Mouse (Mus musculus): ENCODE data around the gene Lat. TPM values are rescaled to one million over a fixed set of nuclear protein-coding genes. Genes with fewer than 3 reads are reported as not detected.
A peak's percentile ranks its signal among the peaks of the same experiment; 100 is the strongest.
"Not testable (repeated sequence)": the region's sequence is repeated elsewhere in the genome, so short reads cannot be mapped to it uniquely, and the experiment has no call there.

The Lat gene
- 1.2 and 1.3 TPM in 2 replicates for polyA plus RNA-seq (2015; fragmentation: Nextera tagmentation; extraction: Ambion mirVana)

DNA sequence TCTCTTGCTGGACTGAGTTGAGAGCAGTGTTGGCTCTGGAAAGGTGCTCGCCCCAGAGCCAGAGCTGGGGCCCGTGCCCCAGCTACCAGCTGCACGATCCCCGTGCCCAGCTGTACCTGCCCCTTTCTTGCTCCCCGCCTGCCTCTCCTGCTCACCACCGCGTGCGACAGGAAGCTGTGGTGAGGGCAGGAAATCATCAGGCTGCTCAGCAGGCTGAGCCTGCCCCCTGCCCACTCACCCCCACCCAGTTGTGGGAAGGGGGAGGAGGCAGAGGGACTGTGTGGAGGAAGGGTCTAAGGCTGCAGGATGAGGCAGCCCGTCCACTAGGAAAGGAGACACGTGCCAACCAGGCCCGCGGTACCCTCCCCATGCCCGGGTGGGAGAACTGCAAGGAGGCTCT lies at the start of gene Lat:
Gene Lat (minus strand): TSS at position 178 of the 400 bp plus-strand sequence.
- Histone ChIP-seq H3K36me3 (peaks cover 48% of the 10 kb centered on the region), H3K9ac (no peak within 1 kb of the TSS), H3K9me3 (no peaks in the 10 kb centered on the region), H3K27ac (replicated peaks) (no peak within 1 kb of the TSS), H3K4me1 (replicated peaks) (no peaks in the 10 kb centered on the region), H3K27me3 (no peaks in the 10 kb centered on the region), H3K4me3 (no peak within 1 kb of the TSS), H3K4me2 (no peak within 1 kb of the TSS)
- no peak for ATAC-seq (ENCODE audit: low FRiP score, low read depth)
- 74% methylated on average over 13 of the region's 13 CpGs for WGBS

GRCm38 (mm10) chr7:126418496-126418895 lies 49.1 kb upstream of the Lat start:
- Histone ChIP-seq H3K4me1 (replicated peaks) (no peaks in the 10 kb centered on the region), H3K9me3 (no peaks in the 10 kb centered on the region), H3K4me3 (no peak overlapping the region), H3K36me3 (no peaks in the 10 kb centered on the region), H3K27me3 (no peaks in the 10 kb centered on the region), H3K27ac (replicated peaks) (no peak overlapping the region), H3K4me2 (no peak overlapping the region), H3K9ac (no peak overlapping the region)
- ATAC-seq (ENCODE audit: low FRiP score, low read depth) = no peak
- WGBS = 78% methylated on average over 3 of the region's 3 CpGs

GRCm38 (mm10) chr7:126417606-126418005 lies 48.2 kb upstream of the Lat start:
- WGBS = 81% methylated on average over 4 of the region's 4 CpGs
- H3K4me1 ChIP-seq (replicated peaks) = no peaks in the 10 kb centered on the region

GRCm38 (mm10) chr7:126417045-126417444 lies 47.7 kb upstream of the Lat start:
- Histone ChIP-seq H3K9me3 (no peaks in the 10 kb centered on the region), H3K4me1 (replicated peaks) (no peaks in the 10 kb centered on the region), H3K9ac (no peak overlapping the region), H3K36me3 (no peaks in the 10 kb centered on the region), H3K4me2 (no peak overlapping the region), H3K27me3 (no peaks in the 10 kb centered on the region), H3K27ac (replicated peaks) (no peak overlapping the region), H3K4me3 (no peak overlapping the region)
- WGBS = 12% methylated on average over 8 of the region's 8 CpGs
- ATAC-seq (ENCODE audit: low FRiP score, low read depth) = no peak

More at GRCm38 (mm10) chr7:126417606-126418005, 48.2 kb upstream of the Lat start:
- Histone ChIP-seq H3K27ac (replicated peaks) (no peak overlapping the region), H3K36me3 (no peaks in the 10 kb centered on the region), H3K4me2 (no peak overlapping the region), H3K9me3 (no peaks in the 10 kb centered on the region), H3K27me3 (no peaks in the 10 kb centered on the region), H3K4me3 (no peak overlapping the region), H3K9ac (no peak overlapping the region)
- ATAC-seq (ENCODE audit: low FRiP score, low read depth) = no peak

GRCm38 (mm10) chr7:126416615-126417014 lies 47.2 kb upstream of the Lat start:
- H3K4me1 ChIP-seq (replicated peaks) = no peaks in the 10 kb centered on the region
- no peak overlapping the region for H3K27ac ChIP-seq (replicated peaks)
- H3K27me3 ChIP-seq = no peaks in the 10 kb centered on the region
- H3K9me3 ChIP-seq = no peaks in the 10 kb centered on the region
- no peaks in the 10 kb centered on the region for H3K36me3 ChIP-seq
- H3K4me3 ChIP-seq = no peak overlapping the region
- no peak overlapping the region for H3K4me2 ChIP-seq
- no peak for ATAC-seq (ENCODE audit: low FRiP score, low read depth)
- WGBS = 59% methylated on average over 2 of the region's 2 CpGs
- H3K9ac ChIP-seq = no peak overlapping the region

DNA sequence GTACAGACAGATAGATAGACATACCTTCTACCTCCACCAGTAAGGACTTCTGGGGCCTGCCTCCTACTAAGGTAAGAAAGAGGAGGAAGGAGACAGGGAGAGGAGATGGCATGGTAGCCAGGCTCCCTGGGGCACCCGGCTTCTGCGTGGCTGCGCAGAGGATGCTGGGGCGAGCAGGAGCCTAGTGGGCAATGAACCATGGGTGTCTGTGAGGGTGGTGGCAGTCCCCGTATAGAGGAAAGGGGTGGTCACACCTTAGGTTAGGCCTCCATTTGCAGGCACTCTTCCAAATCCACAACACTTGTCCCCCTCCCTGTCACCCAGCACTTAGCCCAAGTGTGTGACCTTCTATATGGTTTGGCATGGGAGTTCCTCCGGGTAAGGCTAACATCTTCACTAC lies 45.4 kb upstream of the Lat start, which contains the start of gene Cd19:
Gene Cd19 (minus strand): TSS at position 165 of the 400 bp plus-strand sequence.
- H3K4me2 ChIP-seq = no peak within 1 kb of the TSS
- no peaks in the 10 kb centered on the region for H3K4me1 ChIP-seq (replicated peaks)
- no peaks in the 10 kb centered on the region for H3K27me3 ChIP-seq
- no peaks in the 10 kb centered on the region for H3K36me3 ChIP-seq
- no peak for ATAC-seq (ENCODE audit: low FRiP score, low read depth)
- H3K4me3 ChIP-seq = no peak within 1 kb of the TSS
- no peak within 1 kb of the TSS for H3K9ac ChIP-seq
- WGBS = 90% methylated on average over 6 of the region's 6 CpGs
- H3K9me3 ChIP-seq = no peaks in the 10 kb centered on the region
- no peak within 1 kb of the TSS for H3K27ac ChIP-seq (replicated peaks)

DNA sequence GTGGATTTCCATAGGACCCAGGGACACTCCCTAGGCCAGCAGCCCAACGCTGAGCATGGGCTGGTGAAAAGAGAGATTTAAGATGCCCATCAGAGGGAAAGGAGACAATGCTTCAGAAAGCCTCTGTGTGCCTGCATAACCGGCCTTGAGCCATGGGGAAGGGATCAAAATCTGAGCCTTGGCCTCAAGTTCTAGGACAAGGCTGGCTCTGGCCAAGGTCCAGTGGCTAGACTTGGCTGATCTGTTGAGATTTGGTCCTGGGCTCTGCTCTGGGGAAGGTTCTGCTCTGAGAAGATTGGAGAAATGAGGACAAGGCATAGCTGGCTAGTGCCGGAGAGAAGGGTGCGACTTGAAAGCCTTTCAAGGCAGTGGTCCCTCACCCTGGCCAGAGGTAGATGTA lies 41.7 kb upstream of the Lat start:
- H3K9me3 ChIP-seq = no peaks in the 10 kb centered on the region
- 93% methylated on average over 4 of the region's 4 CpGs for WGBS
- H3K27ac ChIP-seq (replicated peaks) = no peak overlapping the region
- H3K4me1 ChIP-seq (replicated peaks) = no peaks in the 10 kb centered on the region
- no peak overlapping the region for H3K4me2 ChIP-seq
- no peak overlapping the region for H3K9ac ChIP-seq
- ATAC-seq (ENCODE audit: low FRiP score, low read depth) = no peak
- H3K4me3 ChIP-seq = no peak overlapping the region
- no peaks in the 10 kb centered on the region for H3K36me3 ChIP-seq
- H3K27me3 ChIP-seq = no peaks in the 10 kb centered on the region

- no peak for ATAC-seq (ENCODE audit: low FRiP score, low read depth)
- Histone ChIP-seq H3K9ac (no peak overlapping the region), H3K4me1 (replicated peaks) (no peaks in the 10 kb centered on the region), H3K9me3 (no peaks in the 10 kb centered on the region), H3K4me2 (no peak overlapping the region), H3K36me3 (no peaks in the 10 kb centered on the region), H3K4me3 (no peak overlapping the region), H3K27ac (replicated peaks) (no peak overlapping the region), H3K27me3 (no peaks in the 10 kb centered on the region)
- WGBS = 83% methylated on average over 2 of the region's 2 CpGs
These were observed 39.3 kb upstream of the Lat start for GRCm38 (mm10) chr7:126408686-126409085.

DNA sequence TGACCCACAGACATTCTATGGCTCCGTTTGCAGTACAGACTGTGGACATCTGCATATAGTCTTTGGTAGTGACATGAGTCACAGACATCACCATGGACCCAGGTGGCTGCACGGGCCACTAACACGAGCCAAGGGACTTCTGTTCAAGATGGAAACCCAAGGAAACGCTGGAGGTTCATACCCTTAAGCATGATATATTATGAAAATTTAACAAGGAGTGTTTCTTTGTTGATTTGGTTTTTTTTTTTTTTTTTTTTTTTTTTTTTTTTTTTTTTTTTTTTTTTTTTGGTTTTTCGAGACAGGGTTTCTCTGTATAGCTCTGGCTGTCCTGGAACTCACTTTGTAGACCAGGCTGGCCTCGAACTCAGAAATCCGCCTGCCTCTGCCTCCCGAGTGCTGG lies 33.1 kb upstream of the Lat start:
- not testable (repeated sequence) for H3K27ac ChIP-seq (replicated peaks); H3K4me2 ChIP-seq; H3K9me3 ChIP-seq; H3K36me3 ChIP-seq; H3K27me3 ChIP-seq; H3K4me3 ChIP-seq; ATAC-seq (ENCODE audit: low FRiP score, low read depth); H3K9ac ChIP-seq; H3K4me1 ChIP-seq (replicated peaks)
- WGBS = 82% methylated on average over 8 of the region's 8 CpGs

DNA sequence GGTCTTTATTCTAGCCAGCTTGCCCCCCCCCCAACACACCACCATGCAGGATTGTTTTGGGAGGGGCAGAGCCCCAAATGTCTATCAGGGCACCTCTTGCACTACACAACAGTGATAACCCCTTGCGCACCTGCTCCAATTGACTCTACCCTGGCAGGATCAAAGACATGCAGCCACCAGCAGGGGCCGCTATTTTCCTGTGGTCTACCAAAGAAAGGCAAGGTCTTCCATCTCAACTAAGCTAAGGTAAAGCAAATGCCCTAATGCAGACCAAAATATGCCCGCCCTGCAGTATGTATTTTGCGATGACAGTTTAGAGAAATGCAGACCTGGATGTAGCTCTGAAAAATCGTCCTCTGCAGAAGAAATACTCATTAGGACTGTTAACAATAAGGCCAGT lies 30.2 kb upstream of the Lat start:
- no peaks in the 10 kb centered on the region for H3K36me3 ChIP-seq

GRCm38 (mm10) chr7:126397822-126398221 lies 28.5 kb upstream of the Lat start:
- H3K4me3 ChIP-seq = no peak overlapping the region
- WGBS = 94% methylated on average over 4 of the region's 4 CpGs
- no peaks in the 10 kb centered on the region for H3K27me3 ChIP-seq
- H3K9me3 ChIP-seq = no peaks in the 10 kb centered on the region
- no peaks in the 10 kb centered on the region for H3K36me3 ChIP-seq
- H3K27ac ChIP-seq (replicated peaks) = no peak overlapping the region
- peaks cover 16% of the 10 kb centered on the region for H3K4me1 ChIP-seq (replicated peaks)
- no peak for ATAC-seq (ENCODE audit: low FRiP score, low read depth)
- H3K4me2 ChIP-seq = no peak overlapping the region
- H3K9ac ChIP-seq = no peak overlapping the region

More for the DNA sequence above, 30.2 kb upstream of the Lat start:
- Histone ChIP-seq H3K9ac (no peak overlapping the region), H3K4me3 (no peak overlapping the region), H3K27ac (replicated peaks) (no peak overlapping the region), H3K27me3 (no peaks in the 10 kb centered on the region), H3K9me3 (no peaks in the 10 kb centered on the region), H3K4me2 (no peak overlapping the region), H3K4me1 (replicated peaks) (peaks cover 16% of the 10 kb centered on the region)
- ATAC-seq (ENCODE audit: low FRiP score, low read depth) = no peak
- WGBS = 11% methylated on average over 5 of the region's 5 CpGs

DNA sequence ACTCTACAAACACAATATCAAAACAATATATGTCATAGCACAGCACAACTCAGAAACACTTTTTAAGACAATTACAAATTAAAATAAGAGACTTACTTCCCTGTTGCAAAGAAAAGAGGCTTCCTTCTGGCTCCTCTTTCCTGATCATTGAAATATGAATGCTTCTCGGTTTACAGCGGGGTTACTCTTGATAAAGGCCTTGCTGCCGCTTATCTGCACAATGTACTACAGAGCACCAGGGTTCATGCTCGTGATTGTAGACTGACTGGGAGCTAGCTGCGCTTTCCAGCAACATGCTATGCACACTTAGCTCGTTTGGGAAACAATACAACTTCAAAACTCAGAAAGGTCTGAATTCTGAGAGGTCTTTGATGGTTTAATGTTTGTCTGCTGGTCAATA lies 27.9 kb upstream of the Lat start:
- Histone ChIP-seq H3K9me3 (no peaks in the 10 kb centered on the region), H3K27ac (replicated peaks) (peak overlapping the region; percentile 51; the same call in 1 of the 2 replicates), H3K36me3 (no peaks in the 10 kb centered on the region), H3K4me1 (replicated peaks) (peaks cover 16% of the 10 kb centered on the region), H3K9ac (no peak overlapping the region), H3K4me2 (peak overlapping the region; percentile 40), H3K27me3 (no peaks in the 10 kb centered on the region), H3K4me3 (peak overlapping the region; percentile 9; the same call in 1 of the 2 replicates)
- no peak for ATAC-seq (ENCODE audit: low FRiP score, low read depth)
- WGBS = 62% methylated on average over 6 of the region's 6 CpGs
